Mouse (Mus musculus): ENCODE measurements around the gene Mgme1.
A peak's percentile ranks its signal among the peaks of the same experiment; 100 is the strongest.

The Mgme1 gene

GRCm38 (mm10) chr2:144264398-144265119, 5.9 kb upstream of the Mgme1 start:
- no peak for DNase-seq (ENCODE audit: low spot score in 2 of 2)

DNA sequence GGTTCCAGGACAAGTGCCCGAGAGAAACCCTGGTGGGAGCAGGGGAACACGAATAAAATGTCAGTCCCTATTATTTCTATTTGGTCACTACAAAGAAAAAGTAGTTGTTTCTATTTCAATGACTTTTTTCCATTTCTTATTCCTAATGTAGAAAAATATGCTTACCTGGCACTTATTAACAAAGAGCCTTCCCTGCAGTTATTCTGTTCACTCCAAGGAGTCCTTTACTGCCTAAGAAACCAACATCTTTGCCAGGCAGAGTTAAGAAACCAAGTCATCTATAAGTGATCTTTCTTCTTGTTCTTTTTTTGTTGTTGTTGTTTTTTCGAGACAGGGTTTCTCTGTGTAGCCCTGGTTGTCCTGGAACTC, 5.4 kb upstream of the Mgme1 start:
- DNase-seq (ENCODE audit: low spot score in 2 of 2) = no peak

DNA sequence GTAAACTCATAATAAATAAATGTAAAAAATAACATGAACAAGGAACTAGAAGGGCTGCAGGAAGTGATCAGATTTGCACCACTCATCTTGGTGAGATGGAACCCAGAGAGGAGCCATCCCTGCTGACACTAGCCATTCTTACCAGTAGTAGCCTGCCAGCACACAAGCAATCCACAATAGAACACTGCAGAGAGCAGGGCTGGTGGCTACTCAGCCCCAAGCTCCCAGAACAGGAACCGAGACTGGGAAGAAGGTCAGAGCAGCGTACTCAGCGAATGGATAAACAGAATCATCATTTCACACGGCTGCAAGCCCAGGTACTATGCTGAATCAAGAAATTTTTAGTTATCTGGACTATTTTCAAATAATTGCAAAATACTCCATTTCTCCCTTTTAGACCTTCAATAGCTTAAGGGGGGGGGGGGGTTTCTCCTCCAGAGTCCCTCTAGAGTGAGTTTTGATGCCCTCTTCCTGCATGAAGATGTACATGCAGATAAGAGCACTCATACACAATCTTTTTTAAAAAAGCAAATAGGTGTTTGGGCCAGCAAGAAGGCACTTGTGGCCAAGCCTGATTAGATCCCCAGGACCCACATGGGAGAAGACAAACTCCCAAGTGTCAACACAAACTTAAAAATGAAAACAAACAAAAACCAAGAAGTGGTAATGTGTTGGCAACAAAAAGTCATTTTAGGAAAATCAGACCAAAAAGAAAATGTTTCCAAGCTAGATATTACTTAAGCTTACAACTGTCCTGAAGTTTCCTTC, 4.4 kb upstream of the Mgme1 start:
- DNase-seq (ENCODE audit: low spot score in 2 of 2) = no peak

GRCm38 (mm10) chr2:144267004-144267730, 3.3 kb upstream of the Mgme1 start:
- no peak for DNase-seq (ENCODE audit: low spot score in 2 of 2)

- DNase-seq (ENCODE audit: low spot score in 2 of 2) = peak in 1 of 2 experiments; percentile 27
Observed at GRCm38 (mm10) chr2:144267731-144268015, 2.8 kb upstream of the Mgme1 start.

- no peak for DNase-seq (ENCODE audit: low spot score in 2 of 2)
Observed at GRCm38 (mm10) chr2:144268446-144269305, 1.8 kb upstream of the Mgme1 start.

- no peak for DNase-seq (ENCODE audit: low spot score in 2 of 2)
Observed at GRCm38 (mm10) chr2:144269306-144269650, 1.2 kb upstream of the Mgme1 start.

DNA sequence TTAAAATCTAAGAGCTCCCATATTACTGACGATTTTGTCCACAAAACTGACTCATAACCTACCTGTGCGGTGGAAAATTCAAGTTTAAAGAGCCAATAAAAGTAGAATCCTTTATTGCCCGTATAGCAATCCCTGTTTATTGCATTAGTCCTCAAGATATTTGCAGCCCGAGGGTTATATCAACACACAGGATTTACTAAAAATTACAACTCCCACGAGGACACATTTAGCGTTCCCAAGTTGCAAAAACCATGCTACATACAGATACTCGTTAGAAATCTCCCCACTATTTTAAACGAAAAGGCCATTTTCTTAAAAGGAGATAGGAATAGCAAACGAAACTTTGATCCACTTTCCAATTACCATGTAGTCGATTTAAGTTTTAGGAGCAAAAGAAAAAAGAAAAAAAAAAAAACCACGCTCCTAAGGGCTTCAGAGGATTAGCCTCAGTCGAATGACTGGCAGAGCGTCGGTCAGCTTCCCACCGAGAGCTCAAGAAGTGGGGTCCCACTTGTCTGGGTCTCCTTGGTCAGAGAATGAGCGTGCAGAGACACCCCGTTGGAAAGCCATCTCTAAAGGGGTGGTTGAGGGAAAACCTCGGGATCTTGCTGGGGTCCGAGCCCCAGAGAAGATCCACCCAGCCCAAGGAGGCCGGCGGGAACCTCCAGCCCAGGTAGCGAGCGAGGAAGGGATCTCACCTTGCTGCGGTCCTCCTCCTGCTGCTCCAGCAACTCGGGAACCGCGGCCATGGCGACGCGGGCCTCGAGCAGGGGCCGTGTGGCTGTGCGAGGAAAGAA, 586 bp upstream of the Mgme1 start:
- DNase-seq (ENCODE audit: low spot score in 2 of 2) = no peak

DNA sequence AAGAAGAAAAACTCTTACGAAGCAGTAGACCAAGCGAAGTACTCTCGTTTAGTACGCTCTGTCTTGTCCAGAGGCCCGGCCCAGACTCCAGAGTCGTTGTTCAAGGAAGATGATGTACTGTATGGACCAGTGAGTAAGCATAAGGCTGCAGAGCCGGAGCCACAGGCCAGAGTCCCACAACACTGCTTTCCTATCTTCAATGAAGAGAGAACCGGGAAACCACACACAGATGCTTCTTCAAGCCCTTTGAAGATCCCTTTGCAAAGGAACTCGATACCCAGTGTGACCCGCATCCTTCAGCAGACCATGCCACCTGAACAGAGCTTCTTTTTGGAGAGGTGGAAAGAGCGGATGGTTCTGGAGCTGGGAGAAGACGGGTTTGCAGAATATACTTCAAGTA, 1.6 kb downstream of the Mgme1 start:
- DNase-seq (ENCODE audit: low spot score in 2 of 2) = no peak

DNA sequence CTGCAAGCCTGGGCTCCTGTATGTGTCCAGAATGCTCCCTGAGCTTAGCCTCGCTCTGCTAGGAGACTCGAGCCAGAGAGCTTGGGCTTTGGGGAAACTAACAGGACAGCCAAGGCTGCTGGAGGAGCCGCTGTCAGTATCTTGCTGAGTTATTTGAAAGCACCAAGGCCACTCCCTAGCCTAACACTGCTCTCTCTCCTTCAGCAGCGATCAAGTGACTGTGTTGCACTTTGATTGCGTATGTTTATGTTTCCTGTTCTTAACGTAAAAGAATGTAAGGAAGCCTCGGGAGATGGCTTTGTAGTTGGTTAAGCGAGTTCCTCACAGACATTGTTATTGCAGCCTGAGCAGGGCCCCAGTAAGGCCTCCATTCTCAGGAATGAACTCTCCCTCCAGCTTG, 4.3 kb downstream of the Mgme1 start:
- DNase-seq (ENCODE audit: low spot score in 2 of 2) = no peak

GRCm38 (mm10) chr2:144276885-144277284, 6.4 kb downstream of the Mgme1 start:
- no peak for DNase-seq (ENCODE audit: low spot score in 2 of 2)

- no peak for DNase-seq (ENCODE audit: low spot score in 2 of 2)
Observed at GRCm38 (mm10) chr2:144279742-144280141, 9.3 kb downstream of the Mgme1 start.

DNA sequence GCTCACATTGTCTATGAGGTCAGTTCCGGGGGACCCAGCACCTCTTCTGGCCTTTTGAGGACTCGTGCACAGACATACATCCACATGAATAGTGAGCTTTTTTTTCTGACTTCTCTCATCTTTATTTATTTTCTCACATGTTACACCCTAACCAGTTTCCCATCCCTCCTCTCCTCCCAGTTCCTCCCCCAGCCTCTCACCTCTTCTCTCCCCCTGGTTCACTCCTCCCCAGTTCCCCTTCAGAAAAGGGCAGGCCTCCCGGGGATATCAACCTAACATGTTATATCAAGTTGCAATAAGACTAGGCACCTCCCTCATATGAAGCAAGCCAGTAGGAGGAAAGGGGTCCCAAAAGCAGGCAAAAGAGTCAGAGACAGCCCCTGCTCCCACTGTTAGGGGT, 10.1 kb downstream of the Mgme1 start:
- DNase-seq (ENCODE audit: low spot score in 2 of 2) = no peak

- no peak for DNase-seq (ENCODE audit: low spot score in 2 of 2)
Observed at GRCm38 (mm10) chr2:144281417-144281816, 11.0 kb downstream of the Mgme1 start.

DNA sequence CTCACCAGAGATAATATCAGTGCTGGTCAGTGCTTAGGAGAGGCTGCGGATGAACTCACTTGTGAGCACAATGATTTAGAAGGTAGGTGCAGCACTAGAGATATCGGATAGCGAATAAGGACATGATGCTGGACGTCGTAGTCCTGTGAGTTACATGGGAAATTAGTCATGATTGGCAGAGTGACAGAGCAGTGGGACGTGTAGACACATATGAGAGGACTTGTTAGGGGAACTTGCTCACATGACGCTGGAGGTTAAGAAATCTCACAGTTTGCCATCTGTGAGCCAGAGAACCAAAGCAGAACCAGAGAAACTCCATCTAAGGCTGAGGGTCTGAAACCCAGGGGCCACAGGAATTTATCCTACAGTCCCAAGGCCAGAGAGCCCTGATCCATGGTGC, 19.9 kb downstream of the Mgme1 start:
- no peak for DNase-seq (ENCODE audit: low spot score in 2 of 2)

- DNase-seq (ENCODE audit: low spot score in 2 of 2) = no peak
Observed at GRCm38 (mm10) chr2:144291600-144292305, 21.3 kb downstream of the Mgme1 start.

DNA sequence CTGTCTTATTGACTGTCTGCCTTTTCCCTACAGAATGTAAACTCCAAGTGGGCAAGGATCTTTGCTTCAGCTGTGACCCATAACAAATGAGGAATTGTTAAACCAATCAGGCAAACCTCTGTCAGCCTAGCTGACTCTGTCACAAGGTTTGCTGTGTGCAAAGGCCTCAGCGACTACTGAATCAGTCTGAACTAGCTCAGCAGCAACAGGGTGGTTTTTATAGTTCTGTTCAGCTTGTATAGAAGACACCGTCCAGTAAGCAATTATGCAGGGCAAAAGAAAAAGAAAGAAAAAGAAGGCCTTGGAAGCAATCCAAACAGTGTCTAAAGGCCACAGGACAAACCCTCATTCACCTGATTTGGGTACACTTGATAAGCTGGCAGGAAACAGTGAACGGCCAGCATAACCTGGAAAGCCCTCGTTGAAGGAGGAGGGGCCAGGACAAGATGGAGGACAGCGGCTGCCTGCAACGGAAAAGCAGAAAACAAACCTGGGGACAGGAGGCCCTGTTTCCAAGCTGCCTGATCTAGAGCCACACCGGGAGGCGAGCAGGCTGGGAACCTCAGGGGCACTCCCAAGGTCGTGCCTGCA, 24.8 kb downstream of the Mgme1 start:
- no peak for DNase-seq (ENCODE audit: low spot score in 2 of 2)

- no peak for DNase-seq (ENCODE audit: low spot score in 2 of 2)
Observed at GRCm38 (mm10) chr2:144299749-144300669, 29.5 kb downstream of the Mgme1 start.

GRCm38 (mm10) chr2:144301101-144301500, 30.6 kb downstream of the Mgme1 start:
- DNase-seq (ENCODE audit: low spot score in 2 of 2) = no peak
